Mouse (Mus musculus) granulocyte monocyte progenitor cell, adult 5-6 weeks (primary cell): Measurements from ENCODE around the gene Slc16a5. TPM values are rescaled to one million over a fixed set of nuclear protein-coding genes. Genes with fewer than 3 reads are reported as not detected.
"Not testable (repeated sequence)": the region's sequence is repeated elsewhere in the genome, so short reads cannot be mapped to it uniquely, and the experiment has no call there.

Experiments
- ATAC-seq: replicated peaks from 2 replicates; pipeline ENCODE4 v1.8.0; 2016; ENCODE audit warnings: mild to moderate bottlenecking, moderate TSS enrichment, inconsistent platforms; ENCODE audit not compliant: poor library complexity, severe bottlenecking
- total RNA-seq, 2 experiments: library from RNA; stranded (forward) in 1 of 2; stranded (reverse) in 1 of 2; fragments of 200-712, 200-1000 nt in 1 of 2; fragments of >200 nt in 1 of 2; fragmentation: Nextera tagmentation in 1 of 2; gene quantifications; 2 replicates each; pipeline ENCODE4 v1.2.3; 2014 to 2017

The Slc16a5 gene
- total RNA-seq, 2 experiments from 2014 or later = not detected

- ATAC-seq = not testable (repeated sequence)
Observed at GRCm38 (mm10) chr11:115476630-115477029, 14.4 kb downstream of the Slc16a5 start.

GRCm38 (mm10) chr11:115477388-115477787, 15.1 kb downstream of the Slc16a5 start:
- ATAC-seq = peak; percentile 47

- ATAC-seq = no peak
Observed at GRCm38 (mm10) chr11:115478296-115478938, 16.1 kb downstream of the Slc16a5 start.

- ATAC-seq = no peak
Observed at GRCm38 (mm10) chr11:115481553-115482259, 19.4 kb downstream of the Slc16a5 start.

GRCm38 (mm10) chr11:115483278-115483677, 21.0 kb downstream of the Slc16a5 start:
- no peak for ATAC-seq

- ATAC-seq = peak; percentile 42; the same call in 1 of the 2 replicates
Observed at GRCm38 (mm10) chr11:115483726-115484125, 21.5 kb downstream of the Slc16a5 start.

GRCm38 (mm10) chr11:115485155-115485554, 22.9 kb downstream of the Slc16a5 start:
- no peak for ATAC-seq

- ATAC-seq = no peak
Observed at GRCm38 (mm10) chr11:115488551-115489104, 26.4 kb downstream of the Slc16a5 start.

- ATAC-seq = 0 out of 2 replicates have a peak, but pooled peaks have one; percentile 10
Observed at GRCm38 (mm10) chr11:115490441-115491355, 28.4 kb downstream of the Slc16a5 start.

GRCm38 (mm10) chr11:115491356-115492083, 29.2 kb downstream of the Slc16a5 start, which contains the start of gene Nt5c:
Gene Nt5c, minus strand, starts transcription at chr11:115491862.
- peak; percentile 97 for ATAC-seq

GRCm38 (mm10) chr11:115492387-115492786, 30.1 kb downstream of the Slc16a5 start:
- no peak for ATAC-seq

- not testable (repeated sequence) for ATAC-seq
Observed at GRCm38 (mm10) chr11:115496559-115496958, 34.3 kb downstream of the Slc16a5 start.

GRCm38 (mm10) chr11:115502636-115503035, 40.4 kb downstream of the Slc16a5 start:
- no peak for ATAC-seq

GRCm38 (mm10) chr11:115506586-115506985, 44.3 kb downstream of the Slc16a5 start:
- ATAC-seq = no peak

- ATAC-seq = no peak
Observed at GRCm38 (mm10) chr11:115508061-115508460, 45.8 kb downstream of the Slc16a5 start.

- no peak for ATAC-seq
Observed at GRCm38 (mm10) chr11:115509773-115510506, 47.7 kb downstream of the Slc16a5 start.

- no peak for ATAC-seq
Observed at GRCm38 (mm10) chr11:115510507-115510888, 48.2 kb downstream of the Slc16a5 start.

- ATAC-seq = no peak
Observed at GRCm38 (mm10) chr11:115511121-115511520, 48.8 kb downstream of the Slc16a5 start.

- ATAC-seq = no peak
Observed at GRCm38 (mm10) chr11:115512004-115512403, 49.7 kb downstream of the Slc16a5 start.
